Mouse (Mus musculus) kidney, adult 2 months (tissue): ENCODE measurements around the gene Pgpep1.

Experiments
- CTCF ChIP-seq: fragments of 200-500 bp; conservative IDR thresholded peaks from 2 replicates; pipeline ENCODE4 v1.5.1; 2011; ENCODE audit warnings: low read depth, mild to moderate bottlenecking, control low read depth, low read length, moderate library complexity, mixed read lengths; ENCODE audit not compliant: insufficient read depth, insufficient read length
- POLR2A ChIP-seq: fragments of 200-500 bp; IDR thresholded peaks from one replicate; pipeline ENCODE4 v1.6.1; 2011; ENCODE audit warnings: low read depth, low read length, control low read depth

- TF ChIP-seq CTCF (no peak), POLR2A (no peak)
Measured at GRCm38 (mm10) chr8:70696019-70696885, 36.1 kb upstream of the Pgpep1 start.
